In genomic region chr9:107987950-107988349, GRCm38 (mm10) we compare ENCODE assay signal across 36 mouse cellular contexts. TPM values are rescaled to one million over a fixed set of nuclear protein-coding genes. Genes with fewer than 3 reads are reported as not detected.
A peak's percentile ranks its signal among the peaks of the same experiment; 100 is the strongest.
DNase-seq lines count a peak whose midpoint lies in the region; ATAC-seq and TF ChIP-seq lines count a peak whose summit lies in the region.
"Had no signal": no experiment of that assay in that cellular context is flagged by ENCODE, and none has a peak within 500 bp of the region (broad histone marks: within the 10 kb centered on the region; RNA-seq: fewer than 3 reads in every experiment).

No protein-coding gene starts in this region.

- no peak overlapping the region for H3K9ac ChIP-seq in heart, adult 2 months (ENCODE audit: low read depth, low read length)
- H3K9ac ChIP-seq in embryonic facial prominence, embryonic 14.5 days (ENCODE audit: low read depth, low read length), result no peak overlapping the region
- peak overlapping the region; percentile 19; the same call in 1 of the 2 replicates for H3K9ac ChIP-seq in limb, embryonic 13.5 days
- H3K9ac ChIP-seq in heart, embryonic 12.5 days, result no peak overlapping the region
- H3K9ac ChIP-seq: embryonic facial prominence, embryonic 15.5 days; limb, embryonic 15.5 days; liver, embryonic 14.5 days; neural tube, embryonic 15.5 days had no signal

- no peaks in the 10 kb centered on the region for H3K79me2 ChIP-seq in heart, adult 2 months (replicated peaks; ENCODE audit: control insufficient read depth, insufficient read depth, low read length)

- no peak overlapping the region for H3K4me2 ChIP-seq in embryonic facial prominence, embryonic 14.5 days (ENCODE audit: low read depth, low read length)
- no peak overlapping the region for H3K4me2 ChIP-seq in limb, embryonic 13.5 days (replicated peaks)
- H3K4me2 ChIP-seq in heart, embryonic 12.5 days, result no peak overlapping the region
- H3K4me2 ChIP-seq: embryonic facial prominence, embryonic 15.5 days; heart, embryonic 11.5 days; hindbrain, embryonic 13.5 days; limb, embryonic 15.5 days; neural tube, embryonic 15.5 days had no signal

- no peak for ATAC-seq in embryonic facial prominence, embryonic 14.5 days (ENCODE audit: low read depth)
- no peak for ATAC-seq in limb, embryonic 13.5 days (ENCODE audit: low FRiP score, low read depth)
- no peak for ATAC-seq in heart, embryonic 12.5 days (ENCODE audit: insufficient number of reproducible peaks, low FRiP score)
- ATAC-seq: forebrain, embryonic 16.5 days; intestine, postnatal 0 days had no signal

- peak; percentile 91 for DNase-seq in heart, adult 11 months
- DNase-seq in heart, adult 2 months, result no peak
- peak; percentile 16 for DNase-seq in adipocyte (ENCODE audit: low spot score)
- peak; percentile 55 for DNase-seq in embryonic facial prominence, embryonic 14.5 days (ENCODE audit: low spot score)
- DNase-seq in left cerebral cortex, adult 11 months (ENCODE audit: low spot score), result no peak
- no peak for DNase-seq in cerebellum, adult 9-11 months
- DNase-seq: adrenal gland, postnatal 10 days; cerebellum, adult 11-12 months; cerebellum, postnatal 10 days; gastrocnemius, postnatal 10 days; heart, postnatal 4 days; kidney, adult 9 months; kidney, postnatal 10 days; layer of hippocampus, postnatal 36 days; lung, adult 2 months; lung, postnatal 10 days; midbrain, embryonic 14.5 days; right cerebral cortex, postnatal 25 days; thymus, adult 18-20 months; thymus, postnatal 25 days had no signal

- intact Hi-C loops in heart, adult 2 months (cut with DNase I), result loop anchor here (2.0 kb wide), 2 partner anchors 65 to 83 kb away; partner anchors contain the start of gene Amigo3

- no peak overlapping the region for H3K27ac ChIP-seq in heart, adult 2 months
- H3K27ac ChIP-seq in embryonic facial prominence, embryonic 14.5 days (replicated peaks; ENCODE audit: low read depth, low read length), result peak overlapping the region; percentile 58
- no peak overlapping the region for H3K27ac ChIP-seq in limb, embryonic 13.5 days
- H3K27ac ChIP-seq in heart, embryonic 12.5 days (ENCODE audit: poor library complexity, severe bottlenecking), result no peak overlapping the region
- H3K27ac ChIP-seq: forebrain, embryonic 10.5 days; hindbrain, embryonic 13.5 days; liver, embryonic 14.5 days; macrophage; neural tube, embryonic 15.5 days had no signal

- TF ChIP-seq CTCF in heart, adult 2 months (IDR thresholded peaks at IDR 0.05), result no peak

- no peaks in the 10 kb centered on the region; the same call in 1 of the 2 replicates for H3K36me3 ChIP-seq in heart, adult 2 months (ENCODE audit: control insufficient read depth, insufficient read depth, low read length)
- peaks cover 9% of the 10 kb centered on the region; the same call in 1 of the 2 replicates for H3K36me3 ChIP-seq in embryonic facial prominence, embryonic 14.5 days (ENCODE audit: control insufficient read depth, insufficient read depth, low read length)
- peaks cover 6% of the 10 kb centered on the region; the same call in 1 of the 2 replicates for H3K36me3 ChIP-seq in limb, embryonic 13.5 days
- peaks cover 7% of the 10 kb centered on the region for H3K36me3 ChIP-seq in heart, embryonic 12.5 days
- H3K36me3 ChIP-seq: embryonic facial prominence, embryonic 15.5 days; forebrain, embryonic 10.5 days; hindbrain, embryonic 13.5 days; neural tube, embryonic 15.5 days had no signal

- no peaks in the 10 kb centered on the region for H3K9me3 ChIP-seq in embryonic facial prominence, embryonic 14.5 days (ENCODE audit: control insufficient read depth, low read length)
- no peaks in the 10 kb centered on the region for H3K9me3 ChIP-seq in limb, embryonic 13.5 days
- H3K9me3 ChIP-seq in heart, embryonic 12.5 days (replicated peaks), result no peaks in the 10 kb centered on the region
- H3K9me3 ChIP-seq: embryonic facial prominence, embryonic 15.5 days; forebrain, embryonic 10.5 days; hindbrain, embryonic 13.5 days; limb, embryonic 15.5 days; neural tube, embryonic 15.5 days had no signal

- TF ChIP-seq POLR2A in heart, adult 2 months (IDR thresholded peaks at IDR 0.05; ENCODE audit: insufficient read depth, low read depth, low read length), result no peak

- TF ChIP-seq EP300 in heart, adult 2 months (IDR thresholded peaks at IDR 0.05; ENCODE audit: insufficient read depth, low read depth, low read length), result no peak

- H3K27me3 ChIP-seq in heart, adult 2 months (ENCODE audit: control insufficient read depth, insufficient read depth, low read length), result no peaks in the 10 kb centered on the region
- no peaks in the 10 kb centered on the region for H3K27me3 ChIP-seq in embryonic facial prominence, embryonic 14.5 days (replicated peaks; ENCODE audit: control insufficient read depth, insufficient read depth, low read length)
- no peaks in the 10 kb centered on the region for H3K27me3 ChIP-seq in limb, embryonic 13.5 days
- no peaks in the 10 kb centered on the region for H3K27me3 ChIP-seq in heart, embryonic 12.5 days (replicated peaks)
- H3K27me3 ChIP-seq: embryonic facial prominence, embryonic 15.5 days; limb, embryonic 15.5 days had no signal

- peaks cover 3% of the 10 kb centered on the region for H3K4me1 ChIP-seq in heart, adult 2 months (ENCODE audit: control insufficient read depth, insufficient read depth, low read length)
- H3K4me1 ChIP-seq in embryonic facial prominence, embryonic 14.5 days (ENCODE audit: control insufficient read depth, insufficient read depth, low read length), result peaks cover 16% of the 10 kb centered on the region
- H3K4me1 ChIP-seq in limb, embryonic 13.5 days, result peaks cover 51% of the 10 kb centered on the region
- peaks cover 25% of the 10 kb centered on the region for H3K4me1 ChIP-seq in heart, embryonic 12.5 days (replicated peaks)

- H3K4me3 ChIP-seq in heart, adult 2 months, result no peak overlapping the region
- H3K4me3 ChIP-seq in embryonic facial prominence, embryonic 14.5 days (ENCODE audit: low read depth, low read length), result no peak overlapping the region
- H3K4me3 ChIP-seq in limb, embryonic 13.5 days, result no peak overlapping the region
- H3K4me3 ChIP-seq in heart, embryonic 12.5 days, result no peak overlapping the region
- H3K4me3 ChIP-seq: embryonic facial prominence, embryonic 15.5 days; forebrain, embryonic 10.5 days; hindbrain, embryonic 13.5 days; limb, embryonic 15.5 days; neural tube, embryonic 15.5 days had no signal

- 50% methylated on average over 3 of the region's 3 CpGs for WGBS in heart, adult 2 months
- 34% methylated on average over 3 of the region's 3 CpGs for WGBS in embryonic facial prominence, embryonic 14.5 days
- 60% methylated on average over 3 of the region's 3 CpGs for WGBS in limb, embryonic 13.5 days
- 72% methylated on average over 3 of the region's 3 CpGs for WGBS in heart, embryonic 12.5 days

RNA-seq across cellular contexts. Expression of gene Inka1, which starts 2.3 kb away (rescaled TPM):
- total RNA-seq in heart, adult 2 months (2021), result 1 to 10 TPM; 4.8 to 8.3 TPM
- 12.6 and 15.7 TPM in 2 replicates for polyA plus RNA-seq in heart, adult 2 months (2012; rRNA removed)
- polyA plus RNA-seq in embryonic facial prominence, embryonic 14.5 days (2014; fragmentation: Nextera tagmentation; extraction: Ambion mirVana), result 77.7 and 84.8 TPM in 2 replicates
- polyA plus RNA-seq in limb, embryonic 13.5 days (2015; fragmentation: Nextera tagmentation; extraction: Ambion mirVana), result 121 and 131 TPM in 2 replicates
- polyA plus RNA-seq in heart, embryonic 12.5 days (2016; fragmentation: Nextera tagmentation; extraction: Ambion mirVana), result 41.9 and 43.9 TPM in 2 replicates

RNA-seq across cellular contexts. Expression of gene Cdhr4, which starts 4.3 kb away (rescaled TPM):
- 1 to 10 TPM in 1 of 2 experiments, under 1 TPM in 1; 0.20 to 1.1 TPM for total RNA-seq in heart, adult 2 months (2021)
- 2.0 and 8.8 TPM in 2 replicates for polyA plus RNA-seq in heart, adult 2 months (2012; rRNA removed)
- 8.6 and 12.5 TPM in 2 replicates for polyA plus RNA-seq in embryonic facial prominence, embryonic 14.5 days (2014; fragmentation: Nextera tagmentation; extraction: Ambion mirVana)
- polyA plus RNA-seq in limb, embryonic 13.5 days (2015; fragmentation: Nextera tagmentation; extraction: Ambion mirVana), result 18.2 and 18.6 TPM in 2 replicates
- polyA plus RNA-seq in heart, embryonic 12.5 days (2016; fragmentation: Nextera tagmentation; extraction: Ambion mirVana), result 6.8 and 11.4 TPM in 2 replicates
- total RNA-seq: granulocyte monocyte progenitor cell, adult 5-6 weeks had no signal

RNA-seq across cellular contexts. Expression of gene Gm20661, which starts 5.1 kb away (rescaled TPM):
- not detected for total RNA-seq in heart, adult 2 months (2021)
- polyA plus RNA-seq in heart, adult 2 months (2012; rRNA removed), result 0.32 and 1.2 TPM in 2 replicates
- 5.9 and 6.9 TPM in 2 replicates for polyA plus RNA-seq in embryonic facial prominence, embryonic 14.5 days (2014; fragmentation: Nextera tagmentation; extraction: Ambion mirVana)
- polyA plus RNA-seq in limb, embryonic 13.5 days (2015; fragmentation: Nextera tagmentation; extraction: Ambion mirVana), result 11.3 and 13.2 TPM in 2 replicates
- 4.4 and 5.2 TPM in 2 replicates for polyA plus RNA-seq in heart, embryonic 12.5 days (2016; fragmentation: Nextera tagmentation; extraction: Ambion mirVana)
- total RNA-seq: common myeloid progenitor, adult 5-6 weeks; granulocyte monocyte progenitor cell, adult 5-6 weeks had no signal
- polyA plus RNA-seq: large intestine, adult 2 months had no signal

RNA-seq across cellular contexts. Expression of gene Gm20662, which starts 8.2 kb away (rescaled TPM):
- total RNA-seq in heart, adult 2 months (2021), result 1 to 10 TPM; 1.4 to 1.8 TPM
- 2.3 and 3.0 TPM in 2 replicates for polyA plus RNA-seq in heart, adult 2 months (2012; rRNA removed)
- polyA plus RNA-seq in embryonic facial prominence, embryonic 14.5 days (2014; fragmentation: Nextera tagmentation; extraction: Ambion mirVana), result 0.56 TPM in 1 of 2 replicates, not detected in the other
- 0.68 and 1.2 TPM in 2 replicates for polyA plus RNA-seq in limb, embryonic 13.5 days (2015; fragmentation: Nextera tagmentation; extraction: Ambion mirVana)
- 1.5 TPM in 2 replicates for polyA plus RNA-seq in heart, embryonic 12.5 days (2016; fragmentation: Nextera tagmentation; extraction: Ambion mirVana)
- total RNA-seq: common myeloid progenitor, adult 5-6 weeks; gastrocnemius, postnatal 10 days; megakaryocyte-erythroid progenitor cell, adult 5-6 weeks had no signal
- polyA plus RNA-seq: forebrain, embryonic 10.5 days; intestine, postnatal 0 days; midbrain, embryonic 14.5 days had no signal

RNA-seq across cellular contexts. Expression of gene Uba7, which starts 12.6 kb away (rescaled TPM):
- total RNA-seq in heart, adult 2 months (2021), result 10 to 100 TPM; 13.4 to 15.7 TPM
- 53.2 and 59.0 TPM in 2 replicates for polyA plus RNA-seq in heart, adult 2 months (2012; rRNA removed)
- 25.5 and 28.1 TPM in 2 replicates for polyA plus RNA-seq in embryonic facial prominence, embryonic 14.5 days (2014; fragmentation: Nextera tagmentation; extraction: Ambion mirVana)
- 34.6 and 35.4 TPM in 2 replicates for polyA plus RNA-seq in limb, embryonic 13.5 days (2015; fragmentation: Nextera tagmentation; extraction: Ambion mirVana)
- 42.9 and 45.7 TPM in 2 replicates for polyA plus RNA-seq in heart, embryonic 12.5 days (2016; fragmentation: Nextera tagmentation; extraction: Ambion mirVana)

Comparison
In these comparisons a context has a peak if more than half of its experiments do, and no peak if none do; other contexts are left out.
1. DNase-seq: peak in heart, adult 11 months (single experiment), adipocyte (single experiment) and embryonic facial prominence, embryonic 14.5 days (single experiment); none in heart, adult 2 months (0 of 2), left cerebral cortex, adult 11 months (single experiment) and cerebellum, adult 9-11 months (single experiment).